Comparison of ENCODE assay signal across 8 mouse cellular contexts in genomic region chr13:64129616-64130375, GRCm38 (mm10). TPM values are rescaled to one million over a fixed set of nuclear protein-coding genes. Genes with fewer than 3 reads are reported as not detected.
DNase-seq lines count a peak whose midpoint lies in the region; ATAC-seq and TF ChIP-seq lines count a peak whose summit lies in the region.

No protein-coding gene starts in this region.

- WGBS in lung, postnatal 0 days, result 31% methylated on average over 15 of the region's 15 CpGs
- 36% methylated on average over 15 of the region's 15 CpGs for WGBS in olfactory bulb, adult 2 months

- no peaks in the 10 kb centered on the region for H3K27me3 ChIP-seq in lung, postnatal 0 days (replicated peaks; ENCODE audit: insufficient read depth, low read length)

- intact Hi-C loops in heart, postnatal 25 days (cut with DNase I), result loop anchor here (2.0 kb wide), 2 partner anchors 21 to 29 kb away; no protein-coding TSS in a partner anchor

- no peaks in the 10 kb centered on the region for H3K4me1 ChIP-seq in lung, postnatal 0 days (ENCODE audit: insufficient read depth, low read depth, low read length)
- peaks cover 3% of the 10 kb centered on the region; the same call in 1 of the 2 replicates for H3K4me1 ChIP-seq in olfactory bulb, adult 2 months (ENCODE audit: control insufficient read depth, insufficient read depth, low read length)

- no peak for TF ChIP-seq POLR2A in olfactory bulb, adult 2 months (IDR thresholded peaks at IDR 0.05; ENCODE audit: insufficient read depth, low read depth, low read length)

- H3K9me3 ChIP-seq in lung, postnatal 0 days (ENCODE audit: low read length), result no peaks in the 10 kb centered on the region

- no peaks in the 10 kb centered on the region for H3K36me3 ChIP-seq in lung, postnatal 0 days (ENCODE audit: insufficient read depth, low read length)

- no peak for TF ChIP-seq EP300 in lung, postnatal 0 days (IDR thresholded peaks at IDR 0.05)

- ATAC-seq in erythroblast, adult 5-6 weeks (replicated peaks; ENCODE audit: low FRiP score, poor library complexity, severe bottlenecking), result peak; percentile 61; the same call in 1 of the 2 replicates
- ATAC-seq in lung, postnatal 0 days, result peak; percentile 80

- peak overlapping the region; percentile 34 for H3K27ac ChIP-seq in lung, postnatal 0 days (ENCODE audit: low read length)
- H3K27ac ChIP-seq in olfactory bulb, adult 2 months (ENCODE audit: insufficient read depth, low read depth, low read length), result no peak overlapping the region

- DNase-seq in 3T3-L1 (ENCODE audit: low read depth, low spot score), result peak; percentile 53
- DNase-seq in T-cell, adult 2 months (ENCODE audit: low spot score), result peak; percentile 36
- DNase-seq in heart, postnatal 25 days (ENCODE audit: low spot score), result peak; percentile 10
- peak; percentile 62 to 74 for DNase-seq in kidney, postnatal 4 days
- peak; percentile 66 for DNase-seq in lung, postnatal 0 days (ENCODE audit: low spot score)
- DNase-seq in thymus, postnatal 10 days (ENCODE audit: low spot score in 2 of 2), result peak; percentile 24 to 49

- peak; percentile 66 for TF ChIP-seq CTCF in lung, postnatal 0 days (IDR thresholded peaks at IDR 0.05)
- TF ChIP-seq CTCF in olfactory bulb, adult 2 months (IDR thresholded peaks at IDR 0.05; ENCODE audit: insufficient read depth, low read depth, low read length), result no peak

- peak overlapping the region; percentile 37 for H3K9ac ChIP-seq in lung, postnatal 0 days (replicated peaks; ENCODE audit: low read depth)

- peak overlapping the region; percentile 77 for H3K4me2 ChIP-seq in lung, postnatal 0 days (replicated peaks; ENCODE audit: low read depth, low read length)

- peak overlapping the region; percentile 60 for H3K4me3 ChIP-seq in lung, postnatal 0 days (ENCODE audit: low read depth, low read length)
- peak overlapping the region; percentile 46; the same call in 1 of the 2 replicates for H3K4me3 ChIP-seq in olfactory bulb, adult 2 months (ENCODE audit: insufficient read depth, low read depth, low read length)

RNA-seq across cellular contexts. Expression of gene Slc35d2, which starts 0.6 kb away (rescaled TPM):
- total RNA-seq in erythroblast, adult 5-6 weeks (2015; ENCODE audit: low replicate concordance), result 5.0 and 5.2 TPM in 2 replicates
- 1.7 and 4.0 TPM in 2 replicates for total RNA-seq in erythroblast, adult 5-6 weeks (2017; ENCODE audit: low replicate concordance)
- 1 to 10 TPM; 1.5 to 1.6 TPM for total RNA-seq in heart, postnatal 25 days (2021)
- polyA plus RNA-seq in lung, postnatal 0 days (2015; fragmentation: Nextera tagmentation; extraction: Ambion mirVana), result 8.0 and 9.0 TPM in 2 replicates
- not detected in 2 replicates for polyA plus RNA-seq in olfactory bulb, adult 2 months (2012; ENCODE audit: insufficient read depth, insufficient read length, low replicate concordance, missing spikeins)

RNA-seq across cellular contexts. Expression of gene Zfp367, which starts 23.2 kb away (rescaled TPM):
- 25.0 and 29.7 TPM in 2 replicates for total RNA-seq in erythroblast, adult 5-6 weeks (2015; ENCODE audit: low replicate concordance)
- 29.6 and 43.4 TPM in 2 replicates for total RNA-seq in erythroblast, adult 5-6 weeks (2017; ENCODE audit: low replicate concordance)
- total RNA-seq in heart, postnatal 25 days (2021), result 10 to 100 TPM; 21.5 to 22.6 TPM
- 7.6 and 8.4 TPM in 2 replicates for polyA plus RNA-seq in lung, postnatal 0 days (2015; fragmentation: Nextera tagmentation; extraction: Ambion mirVana)
- polyA plus RNA-seq in olfactory bulb, adult 2 months (2012; ENCODE audit: insufficient read depth, insufficient read length, low replicate concordance, missing spikeins), result not detected in 2 replicates

RNA-seq across cellular contexts. Expression of gene Habp4, which starts 31.8 kb away (rescaled TPM):
- total RNA-seq in erythroblast, adult 5-6 weeks (2015; ENCODE audit: low replicate concordance), result 4.0 TPM in 1 of 2 replicates, not detected in the other
- 0.17 and 3.3 TPM in 2 replicates for total RNA-seq in erythroblast, adult 5-6 weeks (2017; ENCODE audit: low replicate concordance)
- total RNA-seq in heart, postnatal 25 days (2021), result 10 to 100 TPM; 52.6 to 52.7 TPM
- polyA plus RNA-seq in lung, postnatal 0 days (2015; fragmentation: Nextera tagmentation; extraction: Ambion mirVana), result 16.6 and 18.8 TPM in 2 replicates
- polyA plus RNA-seq in olfactory bulb, adult 2 months (2012; ENCODE audit: insufficient read depth, insufficient read length, low replicate concordance, missing spikeins), result not detected in 2 replicates

RNA-seq across cellular contexts. Expression of gene Hsd17b3, which starts 40.8 kb away (rescaled TPM):
- total RNA-seq in erythroblast, adult 5-6 weeks (2015; ENCODE audit: low replicate concordance), result not detected in 2 replicates
- total RNA-seq in erythroblast, adult 5-6 weeks (2017; ENCODE audit: low replicate concordance), result not detected in 2 replicates
- total RNA-seq in heart, postnatal 25 days (2021), result not detected
- not detected in 2 replicates for polyA plus RNA-seq in lung, postnatal 0 days (2015; fragmentation: Nextera tagmentation; extraction: Ambion mirVana)
- not detected in 2 replicates for polyA plus RNA-seq in olfactory bulb, adult 2 months (2012; ENCODE audit: insufficient read depth, insufficient read length, low replicate concordance, missing spikeins)

Comparison
In these comparisons a context has a peak if more than half of its experiments do, and no peak if none do; other contexts are left out.
1. DNase-seq: peak in every context shown above with its lines; median percentile 68 in kidney, postnatal 4 days; 66 in lung, postnatal 0 days; 53 in 3T3-L1; 36 in thymus, postnatal 10 days; 36 in T-cell, adult 2 months; 10 in heart, postnatal 25 days.
2. RNA of gene Habp4, which starts 31.8 kb away (total RNA-seq): 52.6 to 52.7 TPM in heart, postnatal 25 days; 0.17 to 4.0 TPM in erythroblast, adult 5-6 weeks; every median in the first group is over 10 times any median in the second.